Mouse (Mus musculus) neural tube, embryonic 11.5 days (tissue): ENCODE data around the gene Acap2. TPM values are rescaled to one million over a fixed set of nuclear protein-coding genes. Genes with fewer than 3 reads are reported as not detected.

Experiments
- ATAC-seq: fragments of 200-750 bp; cut with Nextera tagmentation; 2 replicates; pipeline ENCODE4 v1.8.0; 2017; ENCODE audit warnings: moderate number of reproducible peaks, mild to moderate bottlenecking, moderate TSS enrichment, moderate library complexity; ENCODE audit not compliant: insufficient read depth, low FRiP score, low TSS enrichment
- DNase-seq: peaks from one replicate; pipeline ENCODE4 v3.0.0-alpha.2; 2015; ENCODE audit warnings: low spot score
- H3K27ac ChIP-seq: fragments of 300-500 bp; sonication (generic); 2 replicates; pipeline ENCODE4 v1.5.1; 2014; ENCODE audit warnings: low read depth, mild to moderate bottlenecking, low read length
- H3K27me3 ChIP-seq: fragments of 300-500 bp; sonication (generic); 2 replicates; pipeline ENCODE4 v1.6.1; 2014; ENCODE audit warnings: mild to moderate bottlenecking, low read length, mixed read lengths; ENCODE audit not compliant: control insufficient read depth, insufficient read depth
- H3K36me3 ChIP-seq: fragments of 300-500 bp; sonication (generic); 2 replicates; pipeline ENCODE4 v1.6.1; 2014; ENCODE audit warnings: mild to moderate bottlenecking, low read length, moderate library complexity, mixed read lengths; ENCODE audit not compliant: control insufficient read depth, insufficient read depth
- H3K4me1 ChIP-seq: fragments of 300-500 bp; sonication (generic); 2 replicates; pipeline ENCODE4 v1.6.1; 2014; ENCODE audit warnings: low read length, mixed read lengths; ENCODE audit not compliant: control insufficient read depth, insufficient read depth
- H3K4me2 ChIP-seq: fragments of 300-500 bp; sonication (generic); 2 replicates; pipeline ENCODE4 v1.6.1; 2014; ENCODE audit warnings: low read depth, mild to moderate bottlenecking, moderate library complexity
- H3K4me3 ChIP-seq: fragments of 300-500 bp; sonication (generic); 2 replicates; pipeline ENCODE4 v1.5.1; 2014; ENCODE audit warnings: low read depth, low read length
- H3K9ac ChIP-seq: fragments of 300-500 bp; sonication (generic); 2 replicates; pipeline ENCODE4 v1.6.1; 2014; ENCODE audit warnings: mild to moderate bottlenecking, low read length
- H3K9me3 ChIP-seq: fragments of 300-500 bp; sonication (generic); 2 replicates; pipeline ENCODE4 v1.6.1; 2016; ENCODE audit warnings: low read length; ENCODE audit not compliant: control insufficient read depth
- WGBS: fragments of 180-500 bp; shearing (Covaris S2); extraction: QIAGEN DNeasy Blood & Tissue Kit; methylation state at CpG from one replicate; pipeline ENCODE4 v1.1.7; 2014; 5-methylcytosine and 5-hydroxymethylcytosine counted together
- polyA plus RNA-seq: library from polyadenylated mRNA; unstranded; fragments of >200 nt; fragmentation: Nextera tagmentation; extraction: Ambion mirVana; gene quantifications from 2 replicates; pipeline ENCODE4 v1.2.1, GENCODE M21; 2014

Gene Acap2
- polyA plus RNA-seq, 1 experiment from 2014 or later = 22.1 TPM

GRCm38 (mm10) chr16:31077396-31077795 lies 123.6 kb downstream of the Acap2 start:
- DNase-seq (no peak), ATAC-seq (no peak)
- Histone ChIP-seq H3K4me2 (no peak overlapping the region), H3K9ac (no peak overlapping the region), H3K36me3 (no peaks in the 10 kb centered on the region), H3K9me3 (no peaks in the 10 kb centered on the region), H3K4me1 (peaks cover 4% of the 10 kb centered on the region; the same call in 1 of the 2 replicates), H3K27me3 (no peaks in the 10 kb centered on the region), H3K4me3 (no peak overlapping the region), H3K27ac (no peak overlapping the region)
- WGBS = 87% methylated on average over 5 of the region's 5 CpGs

GRCm38 (mm10) chr16:31076436-31076835 lies 124.6 kb downstream of the Acap2 start:
- H3K9me3 ChIP-seq = no peaks in the 10 kb centered on the region
- H3K4me2 ChIP-seq = no peak overlapping the region
- H3K4me1 ChIP-seq = peaks cover 4% of the 10 kb centered on the region; the same call in 1 of the 2 replicates
- H3K9ac ChIP-seq = no peak overlapping the region
- no peak for DNase-seq
- no peak overlapping the region for H3K4me3 ChIP-seq
- WGBS = 88% methylated on average over 8 of the region's 8 CpGs
- H3K36me3 ChIP-seq = no peaks in the 10 kb centered on the region
- no peaks in the 10 kb centered on the region for H3K27me3 ChIP-seq
- no peak for ATAC-seq
- H3K27ac ChIP-seq = no peak overlapping the region

GRCm38 (mm10) chr16:31074324-31074908 lies 126.6 kb downstream of the Acap2 start:
- Histone ChIP-seq H3K4me2 (no peak overlapping the region), H3K27me3 (no peaks in the 10 kb centered on the region), H3K9ac (no peak overlapping the region), H3K4me1 (peaks cover 4% of the 10 kb centered on the region; the same call in 1 of the 2 replicates), H3K4me3 (no peak overlapping the region), H3K9me3 (no peaks in the 10 kb centered on the region), H3K27ac (no peak overlapping the region), H3K36me3 (no peaks in the 10 kb centered on the region)
- DNase-seq (no peak), ATAC-seq (no peak)
- WGBS = 83% methylated on average over 3 of the region's 3 CpGs

- Histone ChIP-seq H3K4me3 (no peak overlapping the region), H3K9ac (no peak overlapping the region), H3K9me3 (no peaks in the 10 kb centered on the region), H3K4me2 (no peak overlapping the region), H3K27me3 (no peaks in the 10 kb centered on the region), H3K36me3 (no peaks in the 10 kb centered on the region), H3K27ac (no peak overlapping the region), H3K4me1 (peaks cover 4% of the 10 kb centered on the region; the same call in 1 of the 2 replicates)
- 91% methylated on average over 6 of the region's 6 CpGs for WGBS
- no peak for DNase-seq
- ATAC-seq = no peak
These were observed 129.3 kb downstream of the Acap2 start for GRCm38 (mm10) chr16:31071731-31072130.

GRCm38 (mm10) chr16:31070358-31071133 lies 130.5 kb downstream of the Acap2 start:
- Histone ChIP-seq H3K27ac (no peak overlapping the region), H3K4me1 (peaks cover 4% of the 10 kb centered on the region; the same call in 1 of the 2 replicates), H3K27me3 (no peaks in the 10 kb centered on the region), H3K36me3 (no peaks in the 10 kb centered on the region), H3K9ac (no peak overlapping the region), H3K4me2 (0 out of 2 replicates have a peak overlapping the region, but pooled peaks have one; percentile 11), H3K4me3 (no peak overlapping the region), H3K9me3 (no peaks in the 10 kb centered on the region)
- 13% methylated on average over 20 of the region's 21 CpGs for WGBS
- ATAC-seq = peak; percentile 65
- peak; percentile 88 for DNase-seq

- no peak overlapping the region for H3K4me2 ChIP-seq
- WGBS = 75% methylated on average over 14 of the region's 14 CpGs
- H3K4me1 ChIP-seq = peaks cover 4% of the 10 kb centered on the region; the same call in 1 of the 2 replicates
- H3K9me3 ChIP-seq = no peaks in the 10 kb centered on the region
- H3K36me3 ChIP-seq = no peaks in the 10 kb centered on the region
- H3K27me3 ChIP-seq = no peaks in the 10 kb centered on the region
- H3K9ac ChIP-seq = no peak overlapping the region; the same call in 1 of the 2 replicates
- H3K27ac ChIP-seq = no peak overlapping the region
- no peak overlapping the region for H3K4me3 ChIP-seq
- no peak for ATAC-seq
- no peak for DNase-seq
These were observed 131.6 kb downstream of the Acap2 start for GRCm38 (mm10) chr16:31069211-31070166.

- DNase-seq = no peak
- Histone ChIP-seq H3K9me3 (no peaks in the 10 kb centered on the region), H3K27me3 (no peaks in the 10 kb centered on the region), H3K27ac (no peak overlapping the region), H3K4me1 (peaks cover 4% of the 10 kb centered on the region; the same call in 1 of the 2 replicates), H3K4me2 (no peak overlapping the region), H3K4me3 (no peak overlapping the region), H3K9ac (no peak overlapping the region), H3K36me3 (no peaks in the 10 kb centered on the region)
- 82% methylated on average over 7 of the region's 7 CpGs for WGBS
- ATAC-seq = no peak
These were observed 132.8 kb downstream of the Acap2 start for GRCm38 (mm10) chr16:31068280-31068679.

- no peaks in the 10 kb centered on the region for H3K9me3 ChIP-seq
- no peak overlapping the region for H3K9ac ChIP-seq
- no peaks in the 10 kb centered on the region for H3K27me3 ChIP-seq
- H3K4me3 ChIP-seq = no peak overlapping the region
- ATAC-seq (no peak), DNase-seq (no peak)
- no peak overlapping the region for H3K27ac ChIP-seq
- no peak overlapping the region for H3K4me2 ChIP-seq
- 69% methylated on average over 15 of the region's 15 CpGs for WGBS
- peaks cover 4% of the 10 kb centered on the region; the same call in 1 of the 2 replicates for H3K4me1 ChIP-seq
- H3K36me3 ChIP-seq = no peaks in the 10 kb centered on the region
These were observed 134.5 kb downstream of the Acap2 start for GRCm38 (mm10) chr16:31066344-31067098.
